Mouse (Mus musculus): ENCODE measurements around the gene Shisa4. TPM values are rescaled to one million over a fixed set of nuclear protein-coding genes. Genes with fewer than 3 reads are reported as not detected.
A peak's percentile ranks its signal among the peaks of the same experiment; 100 is the strongest.

Shisa4 gene
- polyA plus RNA-seq (2014; fragmentation: Nextera tagmentation; extraction: Ambion mirVana): 29.2 and 32.3 TPM in 2 replicates

DNA sequence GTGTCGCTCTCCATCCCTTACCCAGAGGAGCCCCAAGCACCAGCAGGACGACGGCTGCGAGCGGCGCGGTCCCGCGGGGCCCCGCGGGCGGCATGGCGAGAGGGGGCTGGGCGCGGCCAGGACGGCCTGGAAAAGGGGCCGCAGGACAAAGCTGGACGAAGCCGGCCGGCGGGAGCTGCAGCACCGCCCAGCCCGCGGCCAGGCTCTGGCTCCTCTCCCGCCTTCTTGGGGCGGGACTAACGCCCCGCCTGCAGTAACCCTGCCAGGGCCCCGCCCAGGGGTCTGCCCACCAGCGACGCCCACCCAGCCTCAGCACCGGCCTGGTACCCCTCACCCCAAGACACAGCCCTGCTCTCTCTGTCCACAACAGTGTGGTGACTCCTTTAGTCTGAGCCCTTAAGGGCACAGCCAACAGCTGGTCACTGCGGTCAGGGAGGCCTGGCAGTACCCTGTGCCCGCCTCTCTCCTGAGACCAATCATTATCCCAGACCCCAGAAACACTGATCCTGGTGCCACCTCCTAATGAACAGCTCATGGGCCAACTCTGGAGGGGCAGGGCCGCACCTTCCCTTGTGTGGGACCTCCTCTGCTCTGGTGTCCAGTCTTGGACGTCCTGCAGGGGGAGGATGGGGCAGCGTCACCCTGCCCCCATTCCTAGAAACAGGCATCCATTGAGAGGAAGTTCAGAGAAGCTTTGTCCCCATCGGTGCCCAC is at the start of gene Shisa4:
Gene Shisa4, minus strand, starts transcription at position 370 of the 714 bp plus-strand sequence.
- peaks cover 4% of the 10 kb centered on the region for H3K4me1 ChIP-seq (ENCODE audit: control insufficient read depth, insufficient read depth, low read length)
- no peaks in the 10 kb centered on the region for H3K36me3 ChIP-seq (replicated peaks; ENCODE audit: control insufficient read depth, insufficient read depth, low read depth, low read length)
- peak within 1 kb of the TSS; percentile 76 for H3K9ac ChIP-seq (replicated peaks; ENCODE audit: low read length)
- 2% methylated on average over 37 of the region's 38 CpGs for WGBS
- H3K4me3 ChIP-seq (ENCODE audit: low read depth, low read length): peak within 1 kb of the TSS; percentile 52
- ATAC-seq (replicated peaks; ENCODE audit: insufficient number of reproducible peaks, low FRiP score, low TSS enrichment, low read depth): peak; percentile 92
- H3K27me3 ChIP-seq (ENCODE audit: control insufficient read depth, insufficient read depth, low read length): no peaks in the 10 kb centered on the region
- peak; percentile 90 for DNase-seq (ENCODE audit: low spot score)
- no peak within 1 kb of the TSS for H3K27ac ChIP-seq (replicated peaks; ENCODE audit: low read depth, low read length)
- no peaks in the 10 kb centered on the region for H3K9me3 ChIP-seq (replicated peaks; ENCODE audit: control insufficient read depth, low read length)
- peak within 1 kb of the TSS; percentile 69 for H3K4me2 ChIP-seq (ENCODE audit: low read depth, low read length)

DNA sequence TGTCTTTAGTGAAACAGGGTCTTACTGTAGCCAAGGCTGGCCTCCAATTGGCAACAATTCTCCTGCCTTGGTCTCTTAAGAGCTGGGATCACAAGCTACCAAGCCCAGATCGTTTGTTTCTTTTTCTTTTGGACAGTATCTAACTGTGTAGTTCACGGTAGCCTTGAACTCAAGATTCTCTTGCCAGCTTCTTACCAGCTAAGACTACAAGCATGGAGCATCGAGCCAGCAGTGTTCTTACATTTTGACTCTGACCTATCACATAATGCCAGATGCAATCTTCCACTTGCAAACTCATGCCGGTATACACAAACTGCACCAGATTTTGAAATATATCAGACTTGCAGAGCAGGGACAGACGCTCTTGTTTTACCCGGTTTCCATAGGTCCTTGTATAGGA is 47.7 kb upstream of the Shisa4 start:
- WGBS: 92% methylated on average over 6 of the region's 6 CpGs
- DNase-seq (ENCODE audit: low spot score) (no peak), ATAC-seq (replicated peaks; ENCODE audit: insufficient number of reproducible peaks, low FRiP score, low TSS enrichment, low read depth) (no peak)
- Histone ChIP-seq H3K36me3 (replicated peaks; ENCODE audit: control insufficient read depth, insufficient read depth, low read depth, low read length) (peaks cover 12% of the 10 kb centered on the region), H3K27ac (replicated peaks; ENCODE audit: low read depth, low read length) (no peak overlapping the region), H3K4me3 (ENCODE audit: low read depth, low read length) (no peak overlapping the region), H3K9ac (replicated peaks; ENCODE audit: low read length) (no peak overlapping the region), H3K4me1 (ENCODE audit: control insufficient read depth, insufficient read depth, low read length) (no peaks in the 10 kb centered on the region), H3K9me3 (replicated peaks; ENCODE audit: control insufficient read depth, low read length) (no peaks in the 10 kb centered on the region), H3K27me3 (ENCODE audit: control insufficient read depth, insufficient read depth, low read length) (no peaks in the 10 kb centered on the region), H3K4me2 (ENCODE audit: low read depth, low read length) (no peak overlapping the region)

- Histone ChIP-seq H3K36me3 (replicated peaks; ENCODE audit: control insufficient read depth, insufficient read depth, low read depth, low read length) (peaks cover 35% of the 10 kb centered on the region), H3K9me3 (replicated peaks; ENCODE audit: control insufficient read depth, low read length) (no peaks in the 10 kb centered on the region)
These were observed 39.0 kb upstream of the Shisa4 start for GRCm38 (mm10) chr1:135413996-135414395.

DNA sequence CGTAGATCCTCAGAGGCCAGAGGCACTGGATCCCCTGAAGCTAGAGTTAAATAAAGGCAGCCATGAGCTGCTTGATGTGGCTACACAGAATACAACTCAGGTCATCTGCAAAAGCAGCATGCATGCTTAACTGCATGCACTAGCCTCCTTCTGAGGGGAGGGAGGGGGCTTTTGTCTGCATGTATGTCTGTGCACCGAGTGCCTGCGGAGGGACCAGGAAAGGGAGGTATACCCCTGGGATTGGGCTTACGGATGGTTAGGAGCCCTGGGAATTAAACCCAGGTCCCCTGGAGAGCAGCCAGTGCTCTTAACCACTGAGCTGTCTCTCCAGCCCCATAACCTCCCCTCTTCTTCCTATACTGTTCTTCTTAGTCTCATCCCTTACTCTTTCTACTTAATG is 37.1 kb upstream of the Shisa4 start:
- WGBS: 88% methylated on average over 4 of the region's 4 CpGs
- DNase-seq (ENCODE audit: low spot score): no peak

More at GRCm38 (mm10) chr1:135413996-135414395, 39.0 kb upstream of the Shisa4 start:
- Histone ChIP-seq H3K9ac (replicated peaks; ENCODE audit: low read length) (no peak overlapping the region), H3K4me3 (ENCODE audit: low read depth, low read length) (no peak overlapping the region), H3K4me2 (ENCODE audit: low read depth, low read length) (no peak overlapping the region), H3K4me1 (ENCODE audit: control insufficient read depth, insufficient read depth, low read length) (no peaks in the 10 kb centered on the region), H3K27me3 (ENCODE audit: control insufficient read depth, insufficient read depth, low read length) (no peaks in the 10 kb centered on the region), H3K27ac (replicated peaks; ENCODE audit: low read depth, low read length) (no peak overlapping the region)
- no peak for DNase-seq (ENCODE audit: low spot score)
- ATAC-seq (replicated peaks; ENCODE audit: insufficient number of reproducible peaks, low FRiP score, low TSS enrichment, low read depth): no peak

GRCm38 (mm10) chr1:135410967-135411366 is 35.9 kb upstream of the Shisa4 start:
- ATAC-seq (replicated peaks; ENCODE audit: insufficient number of reproducible peaks, low FRiP score, low TSS enrichment, low read depth): no peak
- DNase-seq (ENCODE audit: low spot score): no peak
- no peak overlapping the region for H3K27ac ChIP-seq (replicated peaks; ENCODE audit: low read depth, low read length)
- H3K4me3 ChIP-seq (ENCODE audit: low read depth, low read length): no peak overlapping the region
- no peak overlapping the region for H3K4me2 ChIP-seq (ENCODE audit: low read depth, low read length)
- H3K36me3 ChIP-seq (replicated peaks; ENCODE audit: control insufficient read depth, insufficient read depth, low read depth, low read length): peaks cover 20% of the 10 kb centered on the region
- no peaks in the 10 kb centered on the region for H3K27me3 ChIP-seq (ENCODE audit: control insufficient read depth, insufficient read depth, low read length)
- no peaks in the 10 kb centered on the region for H3K9me3 ChIP-seq (replicated peaks; ENCODE audit: control insufficient read depth, low read length)
- no peaks in the 10 kb centered on the region for H3K4me1 ChIP-seq (ENCODE audit: control insufficient read depth, insufficient read depth, low read length)
- no peak overlapping the region for H3K9ac ChIP-seq (replicated peaks; ENCODE audit: low read length)
- WGBS: 84% methylated on average over 2 of the region's 2 CpGs

More for the DNA sequence above, 37.1 kb upstream of the Shisa4 start:
- Histone ChIP-seq H3K4me1 (ENCODE audit: control insufficient read depth, insufficient read depth, low read length) (no peaks in the 10 kb centered on the region), H3K36me3 (replicated peaks; ENCODE audit: control insufficient read depth, insufficient read depth, low read depth, low read length) (peaks cover 24% of the 10 kb centered on the region), H3K4me2 (ENCODE audit: low read depth, low read length) (no peak overlapping the region), H3K4me3 (ENCODE audit: low read depth, low read length) (no peak overlapping the region), H3K27me3 (ENCODE audit: control insufficient read depth, insufficient read depth, low read length) (no peaks in the 10 kb centered on the region), H3K9ac (replicated peaks; ENCODE audit: low read length) (no peak overlapping the region), H3K27ac (replicated peaks; ENCODE audit: low read depth, low read length) (no peak overlapping the region), H3K9me3 (replicated peaks; ENCODE audit: control insufficient read depth, low read length) (no peaks in the 10 kb centered on the region)
- no peak for ATAC-seq (replicated peaks; ENCODE audit: insufficient number of reproducible peaks, low FRiP score, low TSS enrichment, low read depth)

DNA sequence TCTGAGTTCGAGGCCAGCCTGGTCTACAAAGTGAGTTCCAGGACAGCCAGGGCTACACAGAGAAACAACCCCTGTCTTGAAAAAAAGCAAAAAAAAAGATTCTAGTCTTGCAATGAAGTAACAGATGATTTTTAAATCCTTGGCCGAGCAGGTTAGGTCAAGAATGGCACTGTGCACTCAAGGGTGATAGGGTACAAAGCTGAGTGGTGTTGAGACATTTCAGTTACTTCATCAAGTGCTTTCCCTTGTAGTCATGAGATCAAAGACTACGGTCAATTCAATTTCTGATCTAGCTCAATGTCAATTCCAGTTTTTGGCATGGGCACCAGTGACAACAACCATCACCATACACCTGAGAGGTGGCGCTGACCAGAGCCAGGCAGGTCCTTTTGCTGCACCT is 33.9 kb upstream of the Shisa4 start:
- 97% methylated on average over 4 of the region's 4 CpGs for WGBS
- H3K36me3 ChIP-seq (replicated peaks; ENCODE audit: control insufficient read depth, insufficient read depth, low read depth, low read length): peaks cover 16% of the 10 kb centered on the region

GRCm38 (mm10) chr1:135405356-135405755 is 30.3 kb upstream of the Shisa4 start:
- WGBS: 92% methylated on average over 7 of the region's 7 CpGs
- ATAC-seq (replicated peaks; ENCODE audit: insufficient number of reproducible peaks, low FRiP score, low TSS enrichment, low read depth): no peak
- H3K9ac ChIP-seq (replicated peaks; ENCODE audit: low read length): no peak overlapping the region
- no peaks in the 10 kb centered on the region for H3K4me1 ChIP-seq (ENCODE audit: control insufficient read depth, insufficient read depth, low read length)
- H3K36me3 ChIP-seq (replicated peaks; ENCODE audit: control insufficient read depth, insufficient read depth, low read depth, low read length): peaks cover 17% of the 10 kb centered on the region
- H3K4me3 ChIP-seq (ENCODE audit: low read depth, low read length): no peak overlapping the region
- no peak overlapping the region for H3K4me2 ChIP-seq (ENCODE audit: low read depth, low read length)
- H3K27ac ChIP-seq (replicated peaks; ENCODE audit: low read depth, low read length): no peak overlapping the region
- no peaks in the 10 kb centered on the region for H3K27me3 ChIP-seq (ENCODE audit: control insufficient read depth, insufficient read depth, low read length)
- DNase-seq (ENCODE audit: low spot score): no peak
- H3K9me3 ChIP-seq (replicated peaks; ENCODE audit: control insufficient read depth, low read length): no peaks in the 10 kb centered on the region

More for the DNA sequence above, 33.9 kb upstream of the Shisa4 start:
- Histone ChIP-seq H3K9ac (replicated peaks; ENCODE audit: low read length) (no peak overlapping the region), H3K27ac (replicated peaks; ENCODE audit: low read depth, low read length) (no peak overlapping the region), H3K27me3 (ENCODE audit: control insufficient read depth, insufficient read depth, low read length) (no peaks in the 10 kb centered on the region), H3K4me2 (ENCODE audit: low read depth, low read length) (no peak overlapping the region), H3K4me3 (ENCODE audit: low read depth, low read length) (no peak overlapping the region), H3K4me1 (ENCODE audit: control insufficient read depth, insufficient read depth, low read length) (no peaks in the 10 kb centered on the region), H3K9me3 (replicated peaks; ENCODE audit: control insufficient read depth, low read length) (no peaks in the 10 kb centered on the region)
- DNase-seq (ENCODE audit: low spot score) (no peak), ATAC-seq (replicated peaks; ENCODE audit: insufficient number of reproducible peaks, low FRiP score, low TSS enrichment, low read depth) (no peak)

DNA sequence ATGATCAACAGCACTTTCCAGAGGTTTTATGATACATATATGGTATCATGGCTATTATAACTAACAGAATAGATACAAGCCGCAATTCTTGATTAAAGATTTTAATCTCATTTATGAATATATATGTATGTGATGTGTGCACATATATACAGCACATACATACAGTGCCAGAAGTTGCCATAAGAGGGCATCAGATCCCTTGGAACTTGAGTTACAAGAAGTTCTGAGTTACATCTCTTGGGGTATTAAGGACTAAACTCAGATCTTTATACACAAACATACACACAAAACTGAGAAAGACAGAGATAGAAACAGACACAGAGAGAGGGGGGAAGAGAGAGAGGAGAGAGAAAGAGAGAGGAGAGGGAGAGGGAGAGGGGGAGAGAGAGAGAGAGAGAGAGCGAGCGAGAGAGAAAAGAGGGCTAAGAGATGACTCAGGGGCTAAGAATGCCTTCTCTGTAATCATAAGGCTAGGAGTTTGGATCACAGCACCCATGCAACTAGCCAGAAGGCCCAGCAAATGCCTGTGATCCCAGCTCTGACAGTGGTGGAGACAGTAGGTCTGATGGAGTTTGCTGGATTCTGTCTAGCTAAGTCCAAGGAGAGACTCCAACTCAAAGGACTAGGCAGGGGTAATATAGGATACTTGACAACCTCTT is 26.5 kb upstream of the Shisa4 start:
- Histone ChIP-seq H3K4me3 (ENCODE audit: low read depth, low read length) (no peak overlapping the region), H3K9me3 (replicated peaks; ENCODE audit: control insufficient read depth, low read length) (no peaks in the 10 kb centered on the region), H3K9ac (replicated peaks; ENCODE audit: low read length) (no peak overlapping the region), H3K4me2 (ENCODE audit: low read depth, low read length) (no peak overlapping the region), H3K4me1 (ENCODE audit: control insufficient read depth, insufficient read depth, low read length) (no peaks in the 10 kb centered on the region), H3K27me3 (ENCODE audit: control insufficient read depth, insufficient read depth, low read length) (no peaks in the 10 kb centered on the region), H3K36me3 (replicated peaks; ENCODE audit: control insufficient read depth, insufficient read depth, low read depth, low read length) (peaks cover 20% of the 10 kb centered on the region; the same call in 1 of the 2 replicates), H3K27ac (replicated peaks; ENCODE audit: low read depth, low read length) (no peak overlapping the region)
- no peak for ATAC-seq (replicated peaks; ENCODE audit: insufficient number of reproducible peaks, low FRiP score, low TSS enrichment, low read depth)
- 92% methylated on average over 3 of the region's 3 CpGs for WGBS
- no peak for DNase-seq (ENCODE audit: low spot score)
